Mouse (Mus musculus): ENCODE data around the gene G6pc. TPM values are rescaled to one million over a fixed set of nuclear protein-coding genes. Genes with fewer than 3 reads are reported as not detected.
"Not testable (repeated sequence)": the region's sequence is repeated elsewhere in the genome, so short reads cannot be mapped to it uniquely, and the experiment has no call there.

G6pc gene
- not detected for total RNA-seq (2021)
- long read RNA-seq, experiment 1: 0 reads
- long read RNA-seq, experiment 2: 0 reads

DNA sequence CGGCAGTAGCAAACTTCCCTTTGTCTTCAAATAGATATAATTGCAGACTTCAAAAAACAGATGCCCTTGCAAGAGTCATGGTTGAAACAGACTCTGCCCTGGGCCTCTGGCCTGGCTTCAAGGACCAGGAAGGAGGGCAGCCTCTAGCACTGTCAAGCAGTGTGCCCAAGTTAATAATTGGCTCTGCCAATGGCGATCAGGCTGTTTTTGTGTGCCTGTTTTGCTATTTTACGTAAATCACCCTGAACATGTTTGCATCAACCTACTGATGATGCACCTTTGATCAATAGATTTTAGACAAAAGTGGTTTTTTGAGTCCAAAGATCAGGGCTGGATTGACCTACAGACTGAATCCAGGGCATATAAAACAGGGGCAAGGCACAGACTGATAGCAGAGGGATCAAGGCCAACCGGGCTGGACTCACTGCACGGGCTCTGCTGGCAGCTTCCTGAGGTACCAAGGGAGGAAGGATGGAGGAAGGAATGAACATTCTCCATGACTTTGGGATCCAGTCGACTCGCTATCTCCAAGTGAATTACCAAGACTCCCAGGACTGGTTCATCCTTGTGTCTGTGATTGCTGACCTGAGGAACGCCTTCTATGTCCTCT, at the start of gene G6pc:
G6pc (plus strand) TSS at position 236 of the 610 bp plus-strand sequence.
- DNase-seq: no peak
- intact Hi-C loops (cut with DNase I): no loop called here

DNA sequence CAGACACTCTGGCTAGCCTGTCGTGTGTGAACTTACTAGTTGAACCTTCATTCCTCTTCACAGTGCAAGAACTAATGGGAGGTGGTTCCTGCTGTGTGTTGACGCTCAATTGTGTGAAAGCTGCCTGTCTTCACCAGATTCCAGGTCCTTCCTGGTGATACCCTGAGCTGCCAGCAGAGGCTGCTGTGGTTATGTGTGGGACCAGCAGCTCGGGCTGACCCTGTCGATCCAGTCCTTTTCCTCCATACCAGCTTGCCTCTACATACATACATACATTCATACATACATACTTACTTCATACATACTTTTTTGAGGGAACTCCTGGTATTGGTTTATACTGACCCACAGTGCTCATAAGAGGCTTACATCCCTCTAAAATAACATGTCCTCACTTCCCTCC, 43.8 kb upstream of the G6pc start:
- peak; percentile 48 to 55 for DNase-seq
- intact Hi-C loops (cut with DNase I): loop anchor here (1.0 kb wide), 1 partner anchor 72 kb away; no protein-coding TSS in a partner anchor

DNA sequence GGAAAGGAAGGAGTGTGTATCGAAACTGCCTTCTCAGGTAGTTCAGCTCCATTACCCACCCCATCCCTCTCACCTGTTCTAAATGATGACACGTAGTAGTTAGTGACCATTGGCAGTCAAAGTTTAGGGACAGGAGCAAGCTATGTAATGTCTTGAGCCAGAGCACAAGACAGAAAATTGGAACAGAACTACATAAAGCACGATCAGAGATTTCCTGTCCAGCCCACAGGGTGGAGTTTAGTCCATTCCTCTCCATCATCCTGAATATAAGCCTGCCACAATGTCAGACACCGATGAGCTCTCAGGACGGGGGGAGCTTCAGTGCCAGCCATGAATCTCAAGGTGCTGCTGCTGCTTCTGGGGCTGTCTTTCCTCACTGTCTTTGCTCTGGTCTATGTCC, 42.6 kb upstream of the G6pc start, which contains the start of gene Aoc2:
Aoc2 (plus strand) TSS at position 301 of the 400 bp plus-strand sequence.
- no peak for DNase-seq
- intact Hi-C loops (cut with DNase I): no loop called here

DNA sequence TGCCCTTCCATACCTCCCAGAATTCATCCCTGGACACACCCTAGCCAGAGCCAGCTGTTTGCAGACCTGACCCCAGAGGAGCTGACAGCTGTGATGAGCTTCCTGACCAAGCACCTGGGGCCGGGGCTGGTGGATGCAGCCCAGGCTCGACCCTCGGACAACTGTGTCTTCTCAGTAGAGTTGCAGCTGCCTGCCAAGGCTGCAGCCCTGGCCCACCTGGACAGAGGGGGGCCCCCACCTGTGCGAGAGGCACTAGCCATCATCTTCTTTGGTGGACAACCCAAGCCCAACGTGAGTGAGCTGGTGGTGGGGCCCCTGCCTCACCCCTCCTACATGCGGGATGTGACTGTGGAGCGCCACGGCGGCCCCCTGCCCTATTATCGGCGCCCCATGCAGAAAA, 42.2 kb upstream of the G6pc start:
- peak in 1 of 2 experiments; percentile 18 for DNase-seq
- intact Hi-C loops (cut with DNase I): not testable (repeated sequence)

DNA sequence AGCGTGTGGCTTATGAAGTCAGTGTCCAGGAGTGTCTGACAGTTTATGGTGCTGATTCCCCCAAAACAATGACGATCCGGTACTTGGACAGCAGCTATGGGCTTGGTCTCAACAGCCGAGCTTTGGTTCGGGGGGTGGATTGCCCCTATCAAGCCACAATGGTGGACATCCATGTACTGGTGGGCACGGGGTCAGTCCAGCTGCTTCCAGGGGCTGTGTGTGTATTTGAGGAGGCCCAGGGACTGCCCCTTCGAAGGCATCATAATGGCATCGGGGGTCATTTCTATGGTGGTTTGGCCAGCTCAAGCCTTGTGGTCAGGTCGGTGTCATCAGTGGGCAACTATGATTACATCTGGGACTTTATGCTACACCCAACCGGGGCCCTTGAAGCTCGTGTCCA, 41.2 kb upstream of the G6pc start:
- no peak for DNase-seq
- intact Hi-C loops (cut with DNase I): no loop called here

DNA sequence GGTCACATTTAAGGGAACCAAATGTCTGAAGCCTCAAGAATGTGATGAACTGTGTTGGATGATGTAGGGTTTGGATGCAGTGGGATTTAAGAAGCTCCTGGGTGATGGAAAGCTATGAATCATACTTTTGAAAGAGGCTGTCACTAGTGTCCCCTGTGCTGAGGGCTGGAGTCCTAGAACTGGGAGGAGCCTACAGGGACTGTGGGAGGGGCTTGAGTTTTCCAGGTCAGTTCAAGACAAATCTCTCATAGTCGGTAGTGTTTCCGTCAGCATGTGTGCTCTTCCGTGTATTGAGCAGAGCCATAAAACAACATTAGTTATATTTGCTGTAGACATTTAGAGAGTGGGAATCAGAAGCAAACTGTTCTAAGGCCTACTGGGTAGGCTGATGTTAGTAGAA, 40.0 kb upstream of the G6pc start:
- intact Hi-C loops (cut with DNase I): no loop called here
- DNase-seq: no peak

DNA sequence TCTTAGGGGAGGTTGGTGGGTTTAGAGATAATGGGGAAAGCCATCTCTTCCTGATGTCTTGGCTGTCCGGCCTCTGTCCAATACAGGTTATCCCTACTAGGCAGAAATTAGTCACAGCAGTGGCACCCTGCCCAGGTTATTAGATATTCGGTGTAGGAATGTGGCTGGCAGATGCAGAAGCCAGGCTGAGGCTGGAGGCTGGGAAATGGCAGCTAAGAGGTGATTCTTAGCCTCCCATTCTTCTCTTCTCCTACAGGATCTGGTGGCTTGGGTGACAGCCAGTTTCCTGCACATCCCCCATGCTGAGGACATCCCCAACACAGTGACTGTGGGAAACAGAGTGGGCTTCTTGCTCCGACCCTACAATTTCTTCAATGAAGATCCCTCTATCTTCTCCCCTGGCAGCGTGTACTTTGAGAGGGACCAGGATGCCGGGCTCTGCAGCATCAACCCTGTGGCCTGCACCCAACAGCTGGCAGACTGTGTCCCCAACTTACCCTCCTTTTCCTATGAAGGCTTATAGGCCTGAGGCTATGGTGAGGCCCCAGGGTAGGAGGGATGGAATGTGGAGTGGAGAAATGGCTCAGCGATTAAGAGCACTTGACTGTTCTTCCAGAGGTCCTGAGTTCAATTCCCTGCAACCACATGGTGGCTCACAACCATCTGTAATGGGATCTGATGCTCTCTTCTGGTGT, 38.3 kb upstream of the G6pc start:
- intact Hi-C loops (cut with DNase I): no loop called here
- DNase-seq: no peak

DNA sequence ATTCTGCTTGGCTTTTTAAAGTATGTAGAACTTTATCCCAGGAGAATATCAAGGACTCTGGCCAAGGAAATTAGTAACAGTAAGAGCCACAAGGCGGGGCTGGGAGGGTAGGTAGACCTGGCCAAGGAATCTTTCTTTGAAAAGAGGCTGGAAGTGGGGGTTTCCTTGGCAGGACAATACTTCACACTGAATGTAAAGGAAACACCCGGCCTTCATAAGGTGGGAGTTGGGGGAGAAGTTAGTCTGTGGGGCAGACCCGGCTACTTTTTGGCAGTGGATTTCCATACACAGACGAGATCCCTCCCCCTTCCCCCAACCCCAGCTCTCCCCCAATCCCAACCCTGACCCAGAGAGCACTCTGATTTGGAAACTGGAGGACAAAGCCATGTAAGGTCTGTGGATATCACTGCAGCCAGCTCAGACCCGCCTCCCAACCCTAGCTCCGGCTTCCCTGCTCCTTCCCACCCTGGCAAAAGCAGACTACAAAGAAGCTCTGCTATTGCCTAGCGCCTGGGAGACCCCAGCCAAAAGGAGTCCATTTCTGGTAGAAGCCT, 36.9 kb upstream of the G6pc start, which contains the start of gene Aoc3:
Aoc3 (plus strand) TSS at position 235 of the 554 bp plus-strand sequence.
- intact Hi-C loops (cut with DNase I): no loop called here
- DNase-seq: peak in 1 of 2 experiments; percentile 26

DNA sequence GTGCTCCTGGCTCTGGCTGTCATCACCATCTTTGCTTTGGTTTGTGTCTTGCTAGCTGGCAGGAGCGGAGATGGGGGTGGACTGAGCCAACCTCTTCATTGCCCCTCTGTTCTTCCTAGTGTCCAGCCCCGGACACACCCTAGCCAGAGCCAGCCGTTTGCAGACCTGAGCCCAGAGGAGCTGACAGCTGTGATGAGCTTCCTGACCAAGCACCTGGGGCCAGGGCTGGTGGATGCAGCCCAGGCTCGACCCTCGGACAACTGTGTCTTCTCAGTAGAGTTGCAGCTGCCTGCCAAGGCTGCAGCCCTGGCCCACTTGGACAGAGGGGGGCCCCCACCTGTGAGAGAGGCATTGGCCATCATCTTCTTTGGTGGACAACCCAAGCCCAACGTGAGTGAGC, 36.4 kb upstream of the G6pc start:
- intact Hi-C loops (cut with DNase I); DNase-seq: not testable (repeated sequence)

DNA sequence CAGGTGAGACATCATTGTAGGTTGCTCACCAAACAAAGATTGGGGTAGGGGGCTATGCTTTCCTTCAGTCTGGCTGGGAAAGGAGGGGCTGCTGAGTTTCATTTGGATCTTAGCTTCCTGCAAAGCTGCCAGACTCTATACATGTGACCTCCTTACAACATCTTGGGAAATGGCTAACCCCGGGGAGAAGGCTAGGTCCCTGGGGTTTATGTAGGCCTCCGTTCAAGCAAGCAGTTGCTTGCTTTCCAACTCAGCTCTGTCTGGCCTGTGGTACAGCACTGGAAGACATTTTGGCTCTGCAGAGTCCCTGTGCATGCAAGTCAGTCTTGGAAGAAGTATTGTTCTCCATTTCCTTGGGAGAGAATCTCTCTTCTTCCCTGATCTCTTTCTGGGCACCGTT, 34.8 kb upstream of the G6pc start:
- DNase-seq: no peak
- intact Hi-C loops (cut with DNase I): no loop called here

DNA sequence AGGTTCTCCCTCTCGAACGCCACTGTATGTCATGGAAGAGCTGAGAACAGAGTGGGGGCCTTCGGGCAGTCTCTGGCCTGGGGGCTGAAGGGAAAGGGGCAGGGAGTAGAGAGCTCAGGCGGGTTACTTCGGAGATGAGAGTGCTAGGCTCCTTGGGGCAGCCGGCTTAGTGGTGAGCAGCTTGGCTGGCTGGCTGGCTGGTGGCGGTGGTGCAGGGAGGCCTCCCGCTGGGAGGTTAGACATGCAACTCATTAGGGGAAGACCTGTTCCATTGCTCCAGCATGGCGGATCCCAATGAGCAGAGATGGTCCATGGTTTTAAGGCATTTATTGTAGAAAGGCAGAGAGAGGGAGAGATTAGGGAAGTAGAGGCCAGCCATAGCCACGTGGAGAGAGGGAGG, 33.3 kb upstream of the G6pc start:
- DNase-seq: no peak
- intact Hi-C loops (cut with DNase I): no loop called here

DNA sequence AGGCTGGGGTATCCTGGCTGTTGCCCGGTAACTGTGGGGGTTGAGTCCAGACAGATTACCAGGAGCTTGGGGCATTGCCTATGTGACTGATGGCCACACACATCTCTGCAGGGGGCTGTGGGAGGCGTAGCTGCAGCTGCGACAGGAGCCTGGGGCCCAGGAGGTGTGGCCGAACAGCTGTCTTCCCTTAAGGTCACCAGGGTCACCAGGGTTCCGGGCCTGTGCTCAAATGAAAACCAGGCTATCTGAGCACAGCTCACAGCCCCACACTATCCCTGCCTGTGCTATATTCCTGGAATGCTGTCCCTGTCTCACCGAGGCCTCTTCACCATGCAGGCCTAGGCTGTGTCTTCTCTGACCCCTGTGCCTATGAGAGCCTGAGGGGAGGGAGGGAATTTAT, 32.8 kb upstream of the G6pc start:
- no peak for DNase-seq
- intact Hi-C loops (cut with DNase I): no loop called here

DNA sequence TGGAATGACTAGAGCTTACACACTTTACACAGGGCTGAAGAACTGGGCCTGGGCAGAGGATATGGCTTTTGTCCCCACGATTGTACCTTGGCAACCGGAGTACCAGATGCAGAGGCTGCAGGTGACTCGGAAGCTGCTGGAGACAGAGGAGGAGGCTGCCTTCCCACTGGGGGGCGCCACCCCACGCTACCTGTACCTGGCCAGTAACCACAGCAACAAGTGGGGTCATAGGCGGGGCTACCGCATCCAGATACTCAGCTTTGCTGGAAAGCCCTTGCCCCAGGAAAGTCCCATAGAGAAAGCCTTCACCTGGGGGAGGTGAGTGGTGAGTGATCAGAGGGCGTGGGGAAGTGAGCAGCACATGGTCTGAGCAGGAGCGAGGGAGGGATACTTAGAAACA, 31.7 kb upstream of the G6pc start:
- no peak for DNase-seq
- intact Hi-C loops (cut with DNase I): no loop called here

DNA sequence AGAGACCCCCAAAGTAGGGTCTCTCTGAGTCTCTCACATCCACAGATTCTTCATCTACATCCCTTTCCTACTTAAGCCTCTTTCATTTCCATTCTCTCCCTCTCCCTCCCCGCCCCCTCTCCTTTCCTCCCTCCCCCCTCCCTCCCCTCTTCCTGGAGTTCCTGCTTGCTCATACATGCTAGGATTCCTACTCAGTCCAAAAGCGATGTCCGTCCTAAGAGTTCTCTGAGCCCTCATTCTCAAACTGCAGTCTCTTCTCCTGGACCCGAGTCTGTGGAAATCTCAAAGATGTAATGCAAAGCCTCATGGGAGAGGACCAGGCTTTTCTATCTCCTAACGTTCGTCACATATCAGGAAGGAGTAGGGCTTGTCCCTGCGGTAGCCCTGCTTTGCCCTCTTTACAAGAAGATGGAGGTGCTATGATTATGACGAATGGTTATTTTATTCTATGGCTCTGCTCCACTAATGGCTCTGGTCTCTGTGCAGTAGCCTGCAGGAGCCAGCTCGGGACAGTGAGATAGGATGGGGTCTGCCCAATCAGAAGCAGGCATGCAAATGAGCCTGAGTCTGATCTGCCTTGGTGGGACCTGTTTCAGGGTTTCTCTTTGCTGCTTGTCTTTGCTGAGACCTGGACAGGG, 29.1 kb upstream of the G6pc start:
- no peak for DNase-seq
- intact Hi-C loops (cut with DNase I): no loop called here

DNA sequence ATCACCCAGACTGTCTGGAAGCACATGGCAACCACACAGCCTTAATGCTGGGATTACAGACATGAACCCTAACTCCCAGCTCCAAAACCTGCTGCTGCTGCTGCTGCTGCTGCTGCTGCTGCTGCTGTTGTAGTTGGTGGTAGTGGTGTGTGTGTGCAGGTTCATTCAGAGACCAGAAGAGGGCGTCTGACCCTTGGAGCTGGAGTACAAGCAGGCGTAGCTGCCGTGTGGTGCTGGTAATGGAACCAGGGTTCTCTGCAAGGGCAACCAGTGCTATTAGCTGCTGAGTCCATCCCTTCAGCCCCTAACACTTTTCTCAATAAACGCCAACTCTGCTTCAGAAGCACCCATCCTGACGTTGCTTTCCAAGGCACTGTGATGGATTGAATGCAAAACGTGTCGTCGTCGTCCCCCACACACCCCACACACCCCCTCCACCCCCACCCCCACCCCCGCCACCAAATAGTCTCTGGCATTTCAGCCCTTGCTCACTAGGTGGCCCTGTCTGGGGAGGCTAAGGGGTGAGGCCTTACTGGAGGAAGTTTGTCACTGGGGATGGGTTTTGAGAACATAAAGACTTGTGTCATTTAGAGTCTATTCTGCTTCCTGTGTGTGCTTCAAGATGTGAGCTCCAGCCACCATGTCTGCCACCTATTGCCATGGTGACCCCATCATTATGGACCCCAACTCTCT, 20.1 kb upstream of the G6pc start:
- no peak for DNase-seq
- intact Hi-C loops (cut with DNase I): no loop called here

DNA sequence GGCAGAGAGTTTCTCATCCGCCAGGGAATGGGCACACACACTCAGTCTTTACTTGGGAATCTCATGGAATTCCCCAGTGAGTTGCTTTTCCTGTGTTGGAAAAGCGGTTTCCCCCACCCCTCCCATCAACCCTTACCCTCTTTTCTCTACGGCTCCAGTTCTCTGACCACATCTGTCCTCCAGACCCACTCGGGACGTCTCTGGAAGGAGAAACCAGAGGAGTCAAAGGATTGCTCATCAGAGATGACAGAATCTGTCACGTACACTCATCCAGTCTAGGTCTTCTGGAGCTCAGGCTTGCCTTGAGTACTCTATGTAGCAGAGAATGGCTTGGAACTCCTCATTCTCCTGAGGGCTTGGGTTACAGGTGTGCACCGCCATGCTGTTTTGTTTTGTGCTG, 18.6 kb upstream of the G6pc start:
- intact Hi-C loops (cut with DNase I): no loop called here
- no peak for DNase-seq

DNA sequence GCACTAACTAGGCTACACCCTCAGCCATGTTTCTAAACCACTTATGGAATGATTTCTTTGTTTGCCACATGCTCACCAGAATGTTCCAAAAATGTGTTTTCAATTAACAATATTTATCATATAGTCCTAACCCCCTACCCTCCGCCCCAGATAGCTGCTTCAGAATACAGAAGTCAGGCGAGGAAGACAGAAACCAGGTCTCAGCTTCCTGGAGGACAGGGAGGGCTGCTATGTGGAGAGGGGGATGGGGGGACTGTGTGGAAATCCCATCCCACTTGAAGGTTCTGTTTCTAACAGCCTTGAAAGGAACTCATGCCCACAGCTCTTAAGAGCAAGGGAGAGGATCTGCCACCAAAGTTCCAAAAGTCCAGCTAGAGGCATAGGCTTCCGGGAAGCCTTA, 18.1 kb upstream of the G6pc start:
- intact Hi-C loops (cut with DNase I): no loop called here

DNA sequence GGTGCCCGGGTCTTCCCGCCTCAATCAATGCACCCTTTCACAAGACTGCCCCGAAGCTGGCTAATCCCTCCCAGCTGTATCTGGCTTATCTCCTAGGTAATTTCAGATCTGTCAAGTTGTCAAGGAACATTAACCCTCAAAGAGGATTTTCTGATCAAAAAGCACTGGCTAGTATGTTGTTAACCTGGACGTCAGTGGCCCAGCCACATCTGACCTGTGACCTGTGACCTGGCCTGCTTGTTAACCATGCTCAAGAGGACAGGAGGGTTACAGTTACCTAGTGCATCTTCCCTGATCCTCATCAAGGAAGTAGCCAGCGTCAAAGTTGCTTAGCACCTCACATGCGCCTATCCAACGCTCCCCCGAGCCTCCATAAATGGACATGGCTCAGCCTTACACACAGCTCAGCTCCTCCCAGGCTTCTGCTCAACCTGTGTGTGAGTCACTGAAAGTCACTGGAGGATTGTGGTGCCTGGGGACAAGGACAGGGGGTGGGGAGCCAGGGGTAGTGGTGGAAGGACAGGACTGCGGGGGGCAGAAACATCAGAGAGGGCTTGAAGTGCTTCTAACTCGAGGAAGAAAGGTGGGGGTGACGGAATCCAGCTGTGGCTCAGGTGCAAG, 16.2 kb upstream of the G6pc start:
- intact Hi-C loops (cut with DNase I): no loop called here

More for the DNA sequence above, 18.1 kb upstream of the G6pc start:
- DNase-seq: no peak

DNA sequence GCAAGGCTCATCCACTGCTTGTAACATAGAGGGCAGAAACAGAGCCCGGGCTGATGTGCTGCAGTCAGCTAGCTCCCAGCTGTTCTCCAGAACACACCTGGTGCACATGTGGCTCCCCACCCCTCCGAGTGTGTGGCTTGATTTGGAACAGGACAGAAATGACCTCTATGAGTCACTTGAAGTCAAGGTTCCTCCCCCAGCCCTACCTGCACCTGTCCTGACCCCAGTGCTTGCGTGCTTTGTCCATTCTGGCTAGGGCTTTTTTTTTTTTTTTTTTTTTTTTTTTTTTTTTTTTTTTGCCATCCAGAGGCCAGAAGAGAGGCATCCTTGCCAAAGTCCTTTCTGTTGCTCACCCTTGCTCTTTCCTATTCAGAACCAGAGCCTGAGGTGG, 15.6 kb upstream of the G6pc start:
- intact Hi-C loops (cut with DNase I): no loop called here
- DNase-seq: no peak

More for the DNA sequence above, 16.2 kb upstream of the G6pc start:
- no peak for DNase-seq

DNA sequence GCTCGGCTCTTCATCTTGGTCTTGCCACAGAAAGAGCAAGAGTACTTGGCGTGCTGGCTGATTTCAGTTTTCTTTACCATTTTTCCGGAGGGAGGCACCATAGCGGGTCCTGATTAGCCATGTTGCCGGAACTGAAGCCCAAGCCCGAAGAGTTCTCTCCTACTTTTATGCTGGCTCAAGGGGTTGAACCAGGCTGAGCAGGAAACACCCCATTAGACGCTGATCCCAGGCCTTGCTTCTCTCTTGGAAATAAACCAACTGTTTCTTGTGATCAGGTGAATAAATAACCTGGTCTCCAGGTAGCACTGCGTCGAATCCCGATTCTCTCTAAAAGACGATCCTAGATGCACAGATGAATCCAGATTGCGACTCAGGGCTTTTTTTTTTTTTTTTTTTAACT, 13.9 kb upstream of the G6pc start:
- intact Hi-C loops (cut with DNase I): no loop called here

More for the DNA sequence above, 13.9 kb upstream of the G6pc start:
- DNase-seq: no peak

Data from gastrocnemius, postnatal 36 days (tissue).